Mouse (Mus musculus): ENCODE results near the gene Avl9.

Gene Avl9

GRCm38 (mm10) chr6:56714574-56715269 lies at the start of gene Avl9:
TSS of gene Avl9 (plus strand) at chr6:56714899.
- DNase-seq = peak; percentile 98

GRCm38 (mm10) chr6:56688238-56688637 lies 26.5 kb upstream of the Avl9 start:
- DNase-seq = no peak

GRCm38 (mm10) chr6:56691205-56691604 lies 23.5 kb upstream of the Avl9 start:
- peak; percentile 29 for DNase-seq

DNA sequence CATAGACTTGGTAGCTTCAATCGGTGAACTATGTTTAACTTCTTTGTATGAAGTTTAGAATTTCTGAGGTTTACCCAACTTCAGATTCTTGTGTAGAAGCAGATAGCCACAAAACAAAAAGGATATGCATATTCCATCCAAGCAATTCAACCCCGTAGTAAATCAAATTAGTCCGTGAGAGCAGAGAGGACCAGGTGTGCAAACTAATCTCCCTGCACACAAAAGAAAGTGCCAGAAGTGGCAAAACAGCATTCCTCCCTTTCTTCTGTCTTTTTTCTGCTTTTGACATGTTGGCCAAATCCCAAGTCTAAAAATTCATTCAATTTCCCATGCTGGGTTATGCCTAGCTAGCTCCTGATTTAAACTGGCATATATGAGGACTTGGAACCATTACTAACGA lies 22.3 kb upstream of the Avl9 start:
- no peak for DNase-seq

DNA sequence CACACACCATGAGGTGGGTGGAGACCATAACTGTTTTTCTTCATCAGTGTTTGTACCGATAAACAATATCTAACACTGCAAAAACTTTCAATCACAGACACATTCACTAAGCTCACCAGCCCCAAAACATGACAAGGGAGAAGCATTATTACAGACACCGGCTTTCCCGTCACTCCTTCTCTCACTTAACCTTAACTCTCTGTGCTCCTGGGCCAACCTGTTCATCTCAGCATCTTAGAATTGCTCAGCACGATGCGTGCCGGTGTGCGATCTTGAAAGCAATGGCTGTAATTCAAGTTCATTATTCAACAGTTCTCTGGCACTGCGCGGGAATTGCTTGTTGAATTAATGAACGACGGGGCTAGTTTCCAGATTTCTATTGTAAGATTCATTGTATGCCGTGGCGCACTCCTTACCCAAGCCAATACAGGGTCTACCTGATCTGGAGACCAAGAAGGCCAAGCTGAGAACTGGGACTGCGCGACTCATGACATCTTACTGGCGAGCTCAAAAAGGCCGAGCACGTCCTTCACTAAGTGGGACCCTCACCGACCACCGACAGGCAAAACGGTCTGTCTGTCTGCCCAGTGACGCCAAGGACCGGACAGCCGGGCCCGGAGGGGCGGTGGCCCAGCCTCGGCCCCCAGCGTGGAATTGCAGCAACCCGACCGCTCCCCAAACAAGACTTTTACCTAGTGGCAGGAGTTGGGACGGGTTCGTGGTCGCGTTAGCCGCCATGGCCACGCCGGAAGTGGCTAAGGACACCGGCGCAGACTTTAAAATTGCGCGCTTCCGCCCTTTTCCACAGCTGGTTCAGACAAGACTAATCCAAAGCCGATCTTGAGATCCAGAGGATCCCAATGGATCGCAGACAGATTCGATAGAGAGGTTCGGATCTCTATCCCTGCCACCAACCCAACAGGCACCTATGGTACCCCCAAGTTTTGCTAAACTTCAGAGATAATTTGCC lies 10.5 kb upstream of the Avl9 start, which contains the start of gene Lsm5:
Lsm5 (minus strand) TSS at position 780 of the 970 bp plus-strand sequence.
- DNase-seq = peak; percentile 77

DNA sequence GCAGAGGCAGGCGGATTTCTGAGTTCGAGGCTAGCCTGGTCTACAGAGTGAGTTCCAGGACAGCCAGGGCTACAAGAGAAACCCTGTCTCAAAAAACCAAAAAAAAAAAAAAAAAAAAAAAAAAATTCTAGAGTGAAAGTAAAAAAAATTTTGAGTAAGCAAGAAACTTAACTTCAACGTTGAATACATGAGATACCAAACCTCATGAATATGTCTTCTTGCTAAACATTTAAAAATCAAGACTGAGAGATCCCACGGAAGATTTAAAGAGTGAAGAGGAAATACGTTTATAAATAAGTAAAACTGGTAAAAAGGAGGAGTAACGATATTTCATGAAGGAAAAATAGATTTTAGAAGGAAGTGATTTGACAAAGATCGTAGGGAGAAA lies 519 bp upstream of the Avl9 start:
- no peak for DNase-seq

GRCm38 (mm10) chr6:56715270-56715666 lies 569 bp downstream of the Avl9 start:
- no peak for DNase-seq

DNA sequence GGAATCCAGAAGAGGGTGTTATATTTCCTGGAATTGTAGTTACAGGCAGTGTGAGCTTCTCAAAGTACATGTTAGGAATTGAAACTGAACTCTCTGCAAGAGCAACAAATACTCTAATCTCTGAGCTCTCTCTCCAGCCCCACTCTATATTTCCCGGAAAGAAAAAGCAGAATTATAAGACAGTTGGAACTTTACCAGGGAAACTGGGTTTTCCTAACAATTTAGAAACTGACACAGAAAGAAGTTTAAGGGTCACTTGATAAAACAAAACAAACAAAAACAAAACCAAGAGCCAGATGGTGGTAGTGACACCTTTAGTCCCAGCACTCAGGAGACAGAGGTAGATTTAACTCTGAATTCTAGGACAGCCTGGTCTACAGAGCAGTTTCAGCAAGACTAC lies 4.4 kb downstream of the Avl9 start:
- no peak for DNase-seq

DNA sequence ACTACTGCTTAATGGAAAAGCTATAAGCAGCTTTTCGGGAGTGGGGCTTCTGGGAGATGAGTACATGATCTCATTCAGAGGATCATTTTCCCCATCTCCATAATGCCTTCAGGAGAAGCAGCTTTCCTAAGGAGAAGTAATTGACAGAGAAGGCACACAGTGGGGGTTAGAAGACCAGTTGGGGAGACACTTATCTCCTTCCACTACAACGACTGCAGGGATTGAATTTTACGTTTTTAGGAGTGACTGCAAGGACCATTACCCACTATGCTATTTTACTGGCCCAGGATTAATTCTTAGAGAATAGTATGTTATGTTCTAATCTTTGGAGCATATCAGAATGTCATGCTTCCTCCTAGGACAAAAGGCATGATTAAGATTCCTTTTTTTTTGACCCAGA lies 6.2 kb downstream of the Avl9 start:
- no peak for DNase-seq

- DNase-seq = no peak
These were observed 17.8 kb downstream of the Avl9 start for GRCm38 (mm10) chr6:56732545-56732944.

DNA sequence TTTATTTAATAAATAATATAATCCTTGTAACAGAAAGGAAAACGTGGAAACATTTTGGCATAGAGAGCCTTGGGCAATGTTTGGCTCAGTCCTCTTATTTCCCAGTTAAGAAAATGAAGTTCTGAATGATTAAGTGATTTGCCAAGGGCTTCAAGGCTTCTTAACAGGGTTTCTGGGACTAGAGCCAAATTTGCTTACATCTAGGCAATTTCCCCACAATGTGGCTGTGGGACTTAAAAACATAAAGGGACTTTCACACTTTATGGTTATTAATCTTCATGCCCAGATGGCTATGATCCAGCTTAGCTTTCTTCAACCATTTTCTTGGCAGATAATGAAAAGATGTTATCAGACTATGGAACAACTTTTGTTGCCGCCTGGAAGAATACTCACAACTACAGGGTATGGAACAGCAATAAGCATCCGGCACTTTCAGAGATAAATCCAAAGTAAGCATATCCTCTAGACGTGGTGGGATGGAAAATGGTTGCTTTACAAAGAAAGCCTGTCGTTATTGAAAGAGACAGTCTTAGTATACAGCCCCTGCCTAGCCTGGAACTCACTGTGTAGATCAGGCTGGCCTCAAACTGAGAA lies 31.3 kb downstream of the Avl9 start:
- no peak for DNase-seq

GRCm38 (mm10) chr6:56753719-56754118 lies 39.0 kb downstream of the Avl9 start:
- no peak for DNase-seq

DNA sequence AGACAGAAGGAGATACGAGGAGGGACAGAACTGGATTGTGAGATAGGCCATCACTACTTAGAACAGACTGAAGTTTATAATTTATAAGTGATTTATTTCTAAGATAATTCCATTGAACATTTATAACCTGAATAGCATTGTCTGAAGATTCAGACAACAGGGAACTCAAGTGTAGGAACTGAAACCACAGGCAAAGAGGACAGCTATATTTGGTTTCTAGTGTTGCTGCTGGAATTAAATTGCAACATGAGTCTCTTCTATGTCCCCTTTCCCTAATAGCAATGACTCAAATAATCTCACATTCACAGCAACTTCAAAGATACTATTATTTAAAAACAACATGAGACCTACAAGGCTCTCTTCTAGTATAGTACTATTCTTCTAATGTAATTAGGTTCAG lies 41.4 kb downstream of the Avl9 start:
- no peak for DNase-seq

- no peak for DNase-seq
These were observed 44.6 kb downstream of the Avl9 start for GRCm38 (mm10) chr6:56759324-56759723.

GRCm38 (mm10) chr6:56765265-56765664 lies 50.6 kb downstream of the Avl9 start:
- DNase-seq = no peak

DNA sequence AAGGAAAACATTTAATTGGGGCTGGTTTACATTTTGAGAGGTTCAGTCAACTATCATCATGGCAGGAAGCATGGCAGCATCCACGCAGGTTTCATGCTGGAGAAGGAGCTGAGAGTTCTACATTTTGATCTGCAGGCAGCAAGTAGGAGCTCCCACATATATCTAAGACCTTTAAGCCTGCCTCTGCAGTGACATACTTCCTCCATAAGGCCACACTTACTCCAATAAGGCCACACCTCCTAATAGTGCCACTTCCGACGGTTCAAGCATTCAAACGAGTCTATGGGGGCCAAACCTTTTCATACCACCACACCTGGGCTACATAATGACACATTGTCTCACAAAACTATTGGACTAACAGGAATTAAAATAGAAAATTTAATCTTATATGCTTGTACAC lies 51.0 kb downstream of the Avl9 start:
- no peak for DNase-seq

GRCm38 (mm10) chr6:56775816-56776215 lies 61.1 kb downstream of the Avl9 start:
- no peak for DNase-seq

DNA sequence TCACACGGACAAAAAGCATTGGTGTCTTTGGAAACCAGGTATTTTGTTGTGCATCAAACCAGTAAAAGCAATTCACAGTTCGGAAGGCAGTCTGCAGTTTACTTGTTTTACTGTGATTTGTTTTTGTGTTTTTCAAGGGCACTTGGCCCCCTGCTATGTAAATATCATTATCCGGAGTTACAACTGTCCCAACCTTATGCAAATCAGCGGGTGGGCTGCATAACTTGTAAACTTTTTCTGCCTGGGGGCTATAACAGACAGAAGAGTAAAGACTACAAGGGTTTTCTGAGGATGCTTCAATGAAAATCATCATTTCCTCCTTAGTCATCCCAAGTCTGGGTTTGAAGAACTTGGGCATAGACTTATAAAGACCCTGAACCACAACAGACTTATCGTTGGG lies 64.9 kb downstream of the Avl9 start:
- DNase-seq = no peak

GRCm38 (mm10) chr6:56783561-56784272 lies 69.0 kb downstream of the Avl9 start:
- no peak for DNase-seq

- DNase-seq = no peak
These were observed 70.4 kb downstream of the Avl9 start for GRCm38 (mm10) chr6:56785068-56785467.

DNA sequence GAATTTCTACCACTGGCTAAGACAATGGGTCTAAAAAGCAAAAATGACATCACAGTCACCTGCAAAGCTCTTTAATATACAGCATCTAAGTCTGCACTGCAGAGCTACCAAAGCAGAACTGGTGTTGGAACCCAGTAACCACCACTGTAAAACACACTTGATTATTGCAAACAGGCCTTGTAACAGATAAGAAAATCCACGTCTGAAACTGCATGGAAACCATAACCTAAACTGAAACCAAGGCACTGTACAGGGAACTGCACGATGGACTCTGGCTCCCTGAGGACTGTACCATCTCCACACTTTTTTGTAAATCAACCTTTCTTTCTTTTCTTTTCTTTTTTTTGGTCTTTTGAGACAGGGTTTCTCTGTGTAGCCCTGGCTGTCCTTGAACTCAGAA lies 73.0 kb downstream of the Avl9 start:
- DNase-seq = no peak

GRCm38 (mm10) chr6:56789336-56789735 lies 74.6 kb downstream of the Avl9 start:
- no peak for DNase-seq

- no peak for DNase-seq
These were observed 80.1 kb downstream of the Avl9 start for GRCm38 (mm10) chr6:56794834-56795233.
